Mouse (Mus musculus): ENCODE data around the gene Fbxo45. TPM values are rescaled to one million over a fixed set of nuclear protein-coding genes. Genes with fewer than 3 reads are reported as not detected.

Gene Fbxo45
- total RNA-seq, 2 experiments from 2014 or later, result 9.4 to 10.2 TPM

- no peak for DNase-seq
- intact Hi-C loops (cut with DNase I; ENCODE audit: low total_unique reads), result no loop called here
Measured at GRCm38 (mm10) chr16:32214804-32215576, 32.0 kb downstream of the Fbxo45 start.

GRCm38 (mm10) chr16:32214156-32214555 lies 32.8 kb downstream of the Fbxo45 start:
- no peak for DNase-seq
- intact Hi-C loops (cut with DNase I; ENCODE audit: low total_unique reads), result no loop called here

GRCm38 (mm10) chr16:32204902-32205301 lies 42.1 kb downstream of the Fbxo45 start:
- intact Hi-C loops (cut with DNase I; ENCODE audit: low total_unique reads), result no loop called here
- DNase-seq, result no peak

GRCm38 (mm10) chr16:32202681-32203080 lies 44.3 kb downstream of the Fbxo45 start:
- intact Hi-C loops (cut with DNase I; ENCODE audit: low total_unique reads), result no loop called here
- DNase-seq, result peak; percentile 66

GRCm38 (mm10) chr16:32201004-32201325 lies 46.0 kb downstream of the Fbxo45 start:
- no peak for DNase-seq
- intact Hi-C loops (cut with DNase I; ENCODE audit: low total_unique reads), result no loop called here

- DNase-seq, result peak; percentile 41
- intact Hi-C loops (cut with DNase I; ENCODE audit: low total_unique reads), result no loop called here
Measured at GRCm38 (mm10) chr16:32200256-32201003, 46.5 kb downstream of the Fbxo45 start.

GRCm38 (mm10) chr16:32190011-32190441 lies 56.9 kb downstream of the Fbxo45 start:
- no peak for DNase-seq
- intact Hi-C loops (cut with DNase I; ENCODE audit: low total_unique reads), result no loop called here

GRCm38 (mm10) chr16:32189109-32189508 lies 57.8 kb downstream of the Fbxo45 start:
- intact Hi-C loops (cut with DNase I; ENCODE audit: low total_unique reads), result no loop called here
- DNase-seq, result peak; percentile 23

GRCm38 (mm10) chr16:32186056-32186455 lies 60.9 kb downstream of the Fbxo45 start:
- intact Hi-C loops (cut with DNase I; ENCODE audit: low total_unique reads), result no loop called here
- DNase-seq, result no peak

Small RNA genes lying within 50 kb of the gene (microRNA-seq; reads per million reads assigned to microRNA genes)
- 0 reads per million in 2 experiments for gene Mir1946a

Other genes with a start within 250 kb of the Fbxo45 start
- gene Senp5, start 243.9 kb downstream of the Fbxo45 start, total RNA-seq (2021), result 10 to 100 TPM; 11.0 to 11.3 TPM
- gene Pak2, start 167.8 kb downstream of the Fbxo45 start, total RNA-seq (2021), result 10 to 100 TPM; 18.9 to 19.7 TPM
- gene Pigx, start 147.4 kb downstream of the Fbxo45 start, total RNA-seq (2021), result 10 to 100 TPM; 12.3 to 12.9 TPM
- gene Cep19, start 147.4 kb downstream of the Fbxo45 start, total RNA-seq (2021), result 1 to 10 TPM; 6.1 to 7.6 TPM
- gene Nrros, start 81.6 kb downstream of the Fbxo45 start, total RNA-seq (2021), result 1 to 10 TPM; 5.3 to 5.6 TPM
- not detected for gene Bex6, start 67.3 kb downstream of the Fbxo45 start, total RNA-seq (2021)
- 1 to 10 TPM; 5.1 to 5.6 TPM for gene Wdr53, start 69 bp upstream of the Fbxo45 start, total RNA-seq (2021)
- gene Smco1, start 24.3 kb upstream of the Fbxo45 start, total RNA-seq (2021), result 10 to 100 TPM; 24.5 to 42.0 TPM
- gene Rnf168, start 30.3 kb upstream of the Fbxo45 start, total RNA-seq (2021), result 10 to 100 TPM; 10.4 to 11.0 TPM
- 10 to 100 TPM; 19.5 to 23.0 TPM for gene Ubxn7, start 85.1 kb upstream of the Fbxo45 start, total RNA-seq (2021)
- gene Tm4sf19, start 153.3 kb upstream of the Fbxo45 start, total RNA-seq (2021), result not detected
- gene Tctex1d2, start 172.5 kb upstream of the Fbxo45 start, total RNA-seq (2021), result 1 to 10 TPM; 4.5 to 5.7 TPM
- 10 to 100 TPM; 74.4 to 74.6 TPM for gene Pcyt1a, start 183.8 kb upstream of the Fbxo45 start, total RNA-seq (2021)
- not detected for gene Slc51a, start 240.7 kb upstream of the Fbxo45 start, total RNA-seq (2021)
- gene Zdhhc19, start 249.1 kb upstream of the Fbxo45 start, total RNA-seq (2021), result not detected

All from gastrocnemius, postnatal 14 days (tissue).